Mouse (Mus musculus): Measurements from ENCODE around the gene Nlgn1.

- TF ChIP-seq CTCF (IDR thresholded peaks at IDR 0.05; ENCODE audit: insufficient read depth, low read length) (no peak), POLR2A (IDR thresholded peaks at IDR 0.05; ENCODE audit: borderline replicate concordance, extremely low read depth, low read depth, low read length) (no peak)
Measured at GRCm38 (mm10) chr3:26129455-26129854, 202.8 kb downstream of the Nlgn1 start.
